Mouse (Mus musculus): Measurements from ENCODE around the gene Fbxo17. TPM values are rescaled to one million over a fixed set of nuclear protein-coding genes. Genes with fewer than 3 reads are reported as not detected.

Fbxo17 gene
- total and polyA plus RNA-seq, 3 experiments: 2.0 to 11.1 (median 5.3) TPM

- DNase-seq: no peak
Measured at GRCm38 (mm10) chr7:28719159-28719558, 2.6 kb downstream of the Fbxo17 start.

- DNase-seq: no peak
Measured at GRCm38 (mm10) chr7:28719650-28720049, 3.0 kb downstream of the Fbxo17 start.

GRCm38 (mm10) chr7:28720753-28721537 lies 4.3 kb downstream of the Fbxo17 start:
- no peak for DNase-seq

DNA sequence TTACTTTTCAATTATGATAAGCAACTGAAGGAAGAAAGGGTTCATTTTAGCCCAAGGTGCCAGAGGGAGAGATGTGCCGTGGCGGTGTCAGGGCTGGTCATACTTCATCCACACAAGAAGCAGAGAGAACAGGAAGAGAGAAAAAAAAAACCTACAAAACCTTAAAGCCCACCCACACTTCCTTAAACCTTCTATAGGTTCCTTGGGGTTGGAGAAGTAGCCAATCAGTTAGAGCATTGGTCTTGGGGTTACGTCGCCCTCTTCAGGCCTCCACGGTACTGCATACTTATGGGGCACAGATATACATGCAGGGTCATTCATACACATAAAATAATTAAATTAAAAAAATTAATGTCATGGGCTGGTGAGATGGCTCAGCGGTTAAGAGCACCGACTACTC lies 5.5 kb downstream of the Fbxo17 start:
- no peak for DNase-seq

DNA sequence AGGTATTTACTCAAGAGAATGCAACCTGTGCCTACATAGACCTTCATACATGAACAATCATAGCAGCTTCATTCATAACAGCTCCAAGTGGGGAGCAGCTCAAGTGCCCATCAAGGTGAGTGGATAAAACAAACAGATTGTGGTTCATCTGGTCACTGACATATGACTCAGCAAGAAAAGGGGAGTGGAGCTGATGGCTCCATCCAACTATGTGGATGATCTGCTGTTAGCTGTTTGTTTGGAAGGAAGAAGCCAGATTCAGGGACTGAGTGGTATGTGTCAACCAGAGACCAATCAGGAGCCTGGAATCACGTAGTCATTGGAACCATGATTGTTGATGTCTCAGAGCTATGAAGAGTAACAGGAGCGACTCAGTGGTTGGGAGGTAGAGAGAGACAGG lies 8.0 kb downstream of the Fbxo17 start:
- DNase-seq: no peak

DNA sequence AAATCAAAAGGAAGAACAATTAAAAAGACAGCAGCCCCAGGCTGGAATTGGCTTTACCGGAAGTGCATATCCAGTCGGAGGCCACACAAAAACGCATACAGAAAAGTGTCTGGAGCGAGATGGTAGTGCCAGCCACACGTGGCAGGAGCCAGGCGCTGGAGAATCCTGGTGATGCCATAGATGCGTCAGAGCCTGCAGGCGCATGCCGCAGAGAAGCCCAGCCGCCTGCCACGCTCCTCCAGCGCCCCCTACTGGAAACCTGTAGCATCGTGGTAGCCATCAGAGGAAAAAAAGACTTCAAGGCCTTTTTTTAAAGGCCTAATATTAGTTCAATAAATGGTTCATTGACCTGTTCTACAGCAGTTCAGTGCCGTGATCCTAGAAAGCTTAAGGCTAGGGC lies 10.0 kb downstream of the Fbxo17 start:
- peak; percentile 87 for DNase-seq

DNA sequence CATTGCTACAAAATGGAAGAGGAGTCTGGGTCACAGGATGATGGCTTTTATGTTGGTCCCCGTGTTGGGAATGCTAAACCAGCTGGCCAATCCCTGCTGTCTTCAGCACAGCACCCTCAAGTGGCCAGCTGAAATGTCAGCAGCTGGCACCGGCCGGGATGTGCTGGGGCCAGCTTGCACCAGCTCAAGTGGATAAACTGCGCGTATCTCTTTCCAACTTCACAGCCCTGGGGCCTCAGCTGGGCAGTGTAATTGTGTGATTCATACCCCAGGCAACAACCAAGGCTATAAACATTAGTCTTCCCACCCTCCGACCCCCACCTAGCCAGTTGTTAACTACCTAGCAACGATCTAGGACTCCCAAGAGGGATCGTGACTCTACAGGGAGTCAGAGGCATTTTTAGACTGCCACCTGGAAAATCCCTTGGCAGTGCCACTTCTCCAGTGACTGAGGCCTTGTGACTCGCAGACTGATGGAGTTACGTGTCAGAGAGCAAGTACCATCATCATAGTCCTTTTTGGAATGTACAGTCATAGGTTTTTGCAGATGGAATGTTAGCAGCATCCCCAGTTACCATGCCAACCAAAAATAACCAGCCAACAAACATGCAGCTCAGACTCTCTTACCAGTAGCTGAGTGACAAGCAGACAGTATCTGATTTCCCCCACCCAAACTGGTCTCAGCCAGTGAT lies 11.2 kb downstream of the Fbxo17 start:
- peak; percentile 45 for DNase-seq

GRCm38 (mm10) chr7:28732341-28733142 lies 15.9 kb downstream of the Fbxo17 start:
- peak; percentile 93 for DNase-seq

- DNase-seq: no peak
Measured at GRCm38 (mm10) chr7:28733211-28733610, 16.6 kb downstream of the Fbxo17 start.

DNA sequence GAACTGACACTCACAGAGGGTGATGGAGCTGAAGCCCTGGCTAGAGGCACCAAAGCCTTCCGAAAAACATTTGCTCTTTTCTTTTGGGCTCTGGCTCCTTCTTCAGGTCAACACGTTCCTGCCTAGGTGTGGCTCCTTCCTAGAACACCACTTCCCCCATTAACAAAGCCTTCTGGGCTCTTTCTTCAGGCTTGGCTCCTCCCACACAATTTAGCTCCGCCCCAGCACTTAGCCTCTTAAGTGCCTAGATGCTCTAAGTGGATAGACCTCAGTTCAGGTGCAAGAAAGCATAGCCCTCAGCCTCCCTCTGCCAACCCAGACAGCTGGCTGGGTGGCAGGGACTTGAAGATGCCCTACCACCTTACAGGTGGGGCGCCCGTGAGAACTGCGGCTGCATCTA lies 19.1 kb downstream of the Fbxo17 start:
- DNase-seq: no peak

GRCm38 (mm10) chr7:28739829-28740228 lies 23.2 kb downstream of the Fbxo17 start:
- no peak for DNase-seq

DNA sequence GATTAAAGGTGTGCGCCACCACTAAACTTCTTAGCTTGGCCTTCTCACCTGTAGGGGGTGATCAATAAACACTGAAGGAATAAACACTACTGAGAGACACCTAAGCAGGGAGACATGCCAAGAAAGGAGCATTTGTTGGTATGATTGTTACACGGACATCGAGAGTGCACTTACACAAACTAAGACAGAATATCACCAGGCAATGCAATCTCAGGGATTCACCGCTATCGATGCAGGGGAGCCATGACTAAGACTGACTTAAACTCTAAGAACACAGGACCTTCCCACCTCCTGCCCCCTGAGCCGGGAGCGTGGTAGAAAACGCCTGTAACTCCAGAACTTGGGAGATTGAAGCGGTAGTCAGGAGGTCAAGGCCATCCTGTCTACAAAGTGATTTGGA lies 24.3 kb downstream of the Fbxo17 start:
- peak; percentile 42 for DNase-seq

GRCm38 (mm10) chr7:28741368-28741708 lies 24.7 kb downstream of the Fbxo17 start:
- no peak for DNase-seq

DNA sequence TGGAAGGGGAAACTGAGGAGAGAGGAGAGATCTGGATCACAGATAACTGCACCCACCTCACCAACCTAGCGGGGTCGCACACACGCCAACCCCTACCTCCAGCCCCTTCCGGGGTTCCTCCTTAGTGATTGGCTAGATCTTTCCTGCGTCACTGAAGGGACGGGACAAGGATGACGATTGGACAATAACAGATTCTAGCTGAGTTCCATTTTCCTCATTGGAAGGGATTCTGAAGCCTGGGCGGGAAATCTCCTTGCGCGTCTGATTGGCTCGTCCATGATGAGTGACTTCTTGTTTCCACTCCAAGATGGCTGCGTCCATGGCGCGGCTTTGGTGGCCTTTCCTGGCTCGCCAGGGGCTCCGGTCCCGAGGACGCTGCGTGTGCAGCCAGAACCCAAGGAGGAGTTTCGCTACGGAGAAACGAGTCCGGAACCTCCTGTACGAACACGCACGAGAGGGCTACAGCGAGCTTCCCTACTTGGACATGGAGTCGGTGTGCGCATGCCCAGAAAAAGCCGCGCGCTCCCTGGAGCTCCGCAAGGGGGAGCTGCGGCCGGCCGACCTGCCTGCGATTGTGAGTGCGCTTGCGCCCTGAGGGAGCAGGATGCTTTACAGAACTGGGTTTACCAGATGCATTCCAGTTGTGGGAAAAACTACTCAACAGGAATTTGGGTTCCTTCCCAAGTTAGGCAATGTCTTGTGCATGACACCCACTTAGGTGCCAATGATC lies 25.3 kb downstream of the Fbxo17 start, which contains the start of the genes Mrps12 and Sars2:
Gene Mrps12 (minus strand): TSS at position 112 of the 730 bp plus-strand sequence.
Gene Sars2 (plus strand): TSS at position 284 of the 730 bp plus-strand sequence.
- DNase-seq: peak; percentile 96

- DNase-seq: no peak
Measured at GRCm38 (mm10) chr7:28749935-28750334, 33.3 kb downstream of the Fbxo17 start.

DNA sequence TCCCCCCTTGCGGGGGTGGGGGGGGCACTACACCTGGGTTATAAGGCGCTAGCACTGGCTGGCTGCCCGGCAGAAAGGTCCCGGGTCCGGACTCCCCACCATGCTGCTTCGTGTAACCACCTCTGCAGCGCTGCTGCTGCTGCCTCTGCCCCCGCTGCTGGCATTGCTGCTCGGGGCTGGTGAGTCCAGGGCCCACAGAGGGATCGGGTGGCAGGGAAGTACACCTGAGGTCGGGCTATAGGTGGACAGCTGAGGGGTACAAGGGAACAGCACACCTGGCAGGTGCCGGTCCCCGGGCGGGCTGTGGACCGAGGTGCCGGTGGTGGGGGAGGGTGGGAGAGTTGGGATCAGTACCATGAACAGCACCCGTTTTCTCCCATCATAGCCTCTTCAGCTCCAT lies 39.5 kb downstream of the Fbxo17 start, which contains the start of gene Ccer2:
Gene Ccer2 (plus strand): TSS at position 96 of the 400 bp plus-strand sequence.
- no peak for DNase-seq

GRCm38 (mm10) chr7:28758623-28759022 lies 42.0 kb downstream of the Fbxo17 start:
- DNase-seq: no peak

GRCm38 (mm10) chr7:28761907-28762306 lies 45.3 kb downstream of the Fbxo17 start:
- peak; percentile 67 for DNase-seq

GRCm38 (mm10) chr7:28765211-28765610 lies 48.6 kb downstream of the Fbxo17 start:
- DNase-seq: peak; percentile 51

GRCm38 (mm10) chr7:28766173-28766879 lies 49.7 kb downstream of the Fbxo17 start, which contains the start of gene Sirt2:
Gene Sirt2 (plus strand): TSS chr7:28766735.
- peak; percentile 98 for DNase-seq

DNA sequence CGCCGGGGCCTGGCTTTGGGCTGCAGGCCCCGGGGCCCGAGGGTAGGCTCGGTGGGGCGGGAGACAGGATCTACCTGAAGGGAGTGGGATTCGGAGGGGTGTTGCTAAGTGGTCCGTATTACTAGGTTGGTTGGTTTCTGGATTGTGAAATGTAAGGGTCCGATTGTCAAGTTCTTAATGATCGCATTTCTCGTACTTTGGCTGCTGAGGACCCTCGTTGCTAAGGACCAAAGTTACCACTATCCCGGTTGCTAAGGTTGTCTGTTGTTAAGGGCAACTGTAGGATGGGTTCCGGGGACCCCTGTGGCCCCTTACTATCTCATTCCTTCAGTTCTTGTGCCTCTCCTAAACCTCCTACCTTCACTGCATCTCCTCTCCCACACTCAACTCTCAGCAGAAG lies 50.3 kb downstream of the Fbxo17 start:
- DNase-seq: no peak
